Mouse (Mus musculus) forebrain, embryonic 15.5 days (tissue): ENCODE data around the gene Chmp4b. TPM values are rescaled to one million over a fixed set of nuclear protein-coding genes. Genes with fewer than 3 reads are reported as not detected.

Experiments used
- ATAC-seq: fragments of 200-750 bp; cut with Nextera tagmentation; replicated peaks from 2 replicates; pipeline ENCODE4 v1.8.0; 2017; ENCODE audit warnings: mild to moderate bottlenecking, moderate TSS enrichment, moderate library complexity
- H3K27ac ChIP-seq: fragments of 300-500 bp; sonication (generic); replicated peaks from 2 replicates; pipeline ENCODE4 v1.5.1; 2015; ENCODE audit warnings: mild to moderate bottlenecking, inconsistent platforms
- H3K27me3 ChIP-seq: fragments of 300-500 bp; sonication (generic); 2 replicates; pipeline ENCODE4 v1.6.1; 2015; ENCODE audit warnings: inconsistent platforms
- H3K36me3 ChIP-seq: fragments of 300-500 bp; sonication (generic); 2 replicates; pipeline ENCODE4 v1.6.1; 2015; ENCODE audit warnings: mild to moderate bottlenecking, inconsistent platforms
- H3K4me1 ChIP-seq: fragments of 300-500 bp; sonication (generic); 2 replicates; pipeline ENCODE4 v1.6.1; 2015; ENCODE audit warnings: inconsistent platforms
- H3K4me2 ChIP-seq: fragments of 300-500 bp; sonication (generic); replicated peaks from 2 replicates; pipeline ENCODE4 v1.6.1; 2015; ENCODE audit warnings: mild to moderate bottlenecking, inconsistent platforms
- H3K4me3 ChIP-seq: fragments of 300-500 bp; sonication (generic); 2 replicates; pipeline ENCODE4 v1.5.1; 2015; ENCODE audit warnings: mild to moderate bottlenecking, inconsistent platforms
- H3K9ac ChIP-seq: fragments of 300-500 bp; sonication (generic); replicated peaks from 2 replicates; pipeline ENCODE4 v1.6.1; 2015; ENCODE audit warnings: mild to moderate bottlenecking, inconsistent platforms
- H3K9me3 ChIP-seq: fragments of 300-500 bp; sonication (generic); 2 replicates; pipeline ENCODE4 v1.6.1; 2016; ENCODE audit warnings: inconsistent platforms
- WGBS: fragments of 180-500 bp; shearing (Covaris S2); methylation state at CpG from one replicate; pipeline ENCODE4 v1.1.7; 2015; ENCODE audit warnings: mixed read lengths; 5-methylcytosine and 5-hydroxymethylcytosine counted together
- polyA plus RNA-seq: library from polyadenylated mRNA; unstranded; fragments of >200 nt; fragmentation: Nextera tagmentation; extraction: Ambion mirVana; gene quantifications from 2 replicates; pipeline ENCODE4 v1.2.1, GENCODE M21; 2015

Gene Chmp4b
- polyA plus RNA-seq, 1 experiment from 2014 or later, result 25.0 TPM

- H3K4me2 ChIP-seq, result no peak overlapping the region
- peaks cover 11% of the 10 kb centered on the region; the same call in 1 of the 2 replicates for H3K4me1 ChIP-seq
- no peak overlapping the region for H3K27ac ChIP-seq
- H3K4me3 ChIP-seq, result no peak overlapping the region
- WGBS, result 32% methylated on average over 9 of the region's 9 CpGs
- no peaks in the 10 kb centered on the region for H3K36me3 ChIP-seq
- no peaks in the 10 kb centered on the region for H3K9me3 ChIP-seq
- no peak for ATAC-seq
- H3K9ac ChIP-seq, result no peak overlapping the region
- H3K27me3 ChIP-seq, result no peaks in the 10 kb centered on the region
These were observed 83.5 kb downstream of the Chmp4b start for GRCm38 (mm10) chr2:154734977-154735376.

GRCm38 (mm10) chr2:154735416-154735815, 83.9 kb downstream of the Chmp4b start:
- WGBS, result 81% methylated on average over 7 of the region's 7 CpGs
- no peaks in the 10 kb centered on the region for H3K9me3 ChIP-seq
- H3K4me2 ChIP-seq, result no peak overlapping the region
- no peak overlapping the region for H3K27ac ChIP-seq
- H3K27me3 ChIP-seq, result no peaks in the 10 kb centered on the region
- H3K9ac ChIP-seq, result no peak overlapping the region
- H3K4me1 ChIP-seq, result peaks cover 11% of the 10 kb centered on the region; the same call in 1 of the 2 replicates
- H3K4me3 ChIP-seq, result no peak overlapping the region
- no peaks in the 10 kb centered on the region for H3K36me3 ChIP-seq
- no peak for ATAC-seq

- no peak for ATAC-seq
- no peaks in the 10 kb centered on the region for H3K36me3 ChIP-seq
- peaks cover 8% of the 10 kb centered on the region; the same call in 1 of the 2 replicates for H3K4me1 ChIP-seq
- no peak overlapping the region for H3K4me3 ChIP-seq
- H3K27ac ChIP-seq, result no peak overlapping the region
- WGBS, result 87% methylated on average over 7 of the region's 7 CpGs
- no peak overlapping the region for H3K4me2 ChIP-seq
- H3K27me3 ChIP-seq, result no peaks in the 10 kb centered on the region
- H3K9ac ChIP-seq, result no peak overlapping the region
- H3K9me3 ChIP-seq, result no peaks in the 10 kb centered on the region
These were observed 84.5 kb downstream of the Chmp4b start for GRCm38 (mm10) chr2:154735986-154736385.

- WGBS, result 87% methylated on average over 5 of the region's 5 CpGs
- no peak for ATAC-seq
- Histone ChIP-seq H3K27ac (no peak overlapping the region), H3K27me3 (no peaks in the 10 kb centered on the region), H3K9me3 (no peaks in the 10 kb centered on the region), H3K4me2 (no peak overlapping the region), H3K4me3 (no peak overlapping the region), H3K4me1 (0 out of 2 replicates have a peak, but pooled peaks cover 8% of the 10 kb centered on the region), H3K9ac (no peak overlapping the region), H3K36me3 (no peaks in the 10 kb centered on the region)
These were observed 87.1 kb downstream of the Chmp4b start for GRCm38 (mm10) chr2:154738621-154739020.

- H3K36me3 ChIP-seq, result no peaks in the 10 kb centered on the region
- H3K4me3 ChIP-seq, result no peak overlapping the region
- ATAC-seq, result no peak
- WGBS, result 82% methylated on average over 10 of the region's 10 CpGs
- H3K4me1 ChIP-seq, result no peaks in the 10 kb centered on the region
- H3K27ac ChIP-seq, result no peak overlapping the region
- no peak overlapping the region for H3K9ac ChIP-seq
- no peaks in the 10 kb centered on the region for H3K27me3 ChIP-seq
- no peak overlapping the region for H3K4me2 ChIP-seq
- H3K9me3 ChIP-seq, result no peaks in the 10 kb centered on the region
These were observed 91.7 kb downstream of the Chmp4b start for GRCm38 (mm10) chr2:154742911-154743819.

- H3K36me3 ChIP-seq, result no peaks in the 10 kb centered on the region
- ATAC-seq, result no peak
- WGBS, result 83% methylated on average over 4 of the region's 4 CpGs
- no peak overlapping the region for H3K4me2 ChIP-seq
- H3K9ac ChIP-seq, result no peak overlapping the region
- no peaks in the 10 kb centered on the region for H3K9me3 ChIP-seq
- H3K4me3 ChIP-seq, result no peak overlapping the region
- H3K4me1 ChIP-seq, result peaks cover 2% of the 10 kb centered on the region
- H3K27me3 ChIP-seq, result no peaks in the 10 kb centered on the region
- H3K27ac ChIP-seq, result no peak overlapping the region
These were observed 92.4 kb downstream of the Chmp4b start for GRCm38 (mm10) chr2:154743915-154744314.

Other genes with a start within 250 kb of the Chmp4b start
- gene Snta1, start 243.6 kb upstream of the Chmp4b start, polyA plus RNA-seq, result 9.2 and 11.1 TPM in 2 replicates
- gene Cbfa2t2, start 215.2 kb upstream of the Chmp4b start, polyA plus RNA-seq, result 78.0 and 82.3 TPM in 2 replicates
- 1.9 and 2.6 TPM in 2 replicates for gene 1700003F12Rik, start 104.6 kb upstream of the Chmp4b start, polyA plus RNA-seq
- gene Actl10, start 99.9 kb upstream of the Chmp4b start, polyA plus RNA-seq, result 0.59 and 0.88 TPM in 2 replicates
- gene Necab3, start 92.8 kb upstream of the Chmp4b start, polyA plus RNA-seq, result 22.2 and 27.8 TPM in 2 replicates
- 14.1 and 15.8 TPM in 2 replicates for gene E2f1, start 81.8 kb upstream of the Chmp4b start, polyA plus RNA-seq
- 13.4 and 14.1 TPM in 2 replicates for gene Pxmp4, start 48.0 kb upstream of the Chmp4b start, polyA plus RNA-seq
- 2.7 and 3.6 TPM in 2 replicates for gene Zfp341, start 38.4 kb upstream of the Chmp4b start, polyA plus RNA-seq
- 0.45 and 0.89 TPM in 2 replicates for gene 4930519P11Rik, start 38.3 kb upstream of the Chmp4b start, polyA plus RNA-seq
- gene Gm14214, start 118.3 kb downstream of the Chmp4b start, polyA plus RNA-seq, result not detected in 2 replicates
- 37.1 and 38.2 TPM in 2 replicates for gene Raly, start 139.4 kb downstream of the Chmp4b start, polyA plus RNA-seq
- 0.50 and 0.55 TPM in 2 replicates for gene a, start 139.7 kb downstream of the Chmp4b start, polyA plus RNA-seq
- 69.1 and 70.9 TPM in 2 replicates for gene Eif2s2, start 241.2 kb downstream of the Chmp4b start, polyA plus RNA-seq